Mouse (Mus musculus): ENCODE data around the gene Spata5. TPM values are rescaled to one million over a fixed set of nuclear protein-coding genes. Genes with fewer than 3 reads are reported as not detected.
A peak's percentile ranks its signal among the peaks of the same experiment; 100 is the strongest.

The Spata5 gene
- total RNA-seq (2015; ENCODE audit: low replicate concordance) = 4.2 and 14.4 TPM in 2 replicates
- total RNA-seq (2017; ENCODE audit: low replicate concordance) = 8.3 and 31.3 TPM in 2 replicates

- ATAC-seq (replicated peaks; ENCODE audit: low FRiP score, poor library complexity, severe bottlenecking) = peak; percentile 83
Measured at GRCm38 (mm10) chr3:37419458-37419991, at the start of gene Spata5. Gene Spata5 (plus strand): TSS chr3:37419896.

GRCm38 (mm10) chr3:37370407-37370806 lies 49.3 kb upstream of the Spata5 start:
- ATAC-seq (replicated peaks; ENCODE audit: low FRiP score, poor library complexity, severe bottlenecking) = no peak

- no peak for ATAC-seq (replicated peaks; ENCODE audit: low FRiP score, poor library complexity, severe bottlenecking)
Measured at GRCm38 (mm10) chr3:37373712-37374111, 46.0 kb upstream of the Spata5 start.

- ATAC-seq (replicated peaks; ENCODE audit: low FRiP score, poor library complexity, severe bottlenecking) = no peak
Measured at GRCm38 (mm10) chr3:37377926-37378325, 41.8 kb upstream of the Spata5 start.

GRCm38 (mm10) chr3:37378412-37378811 lies 41.3 kb upstream of the Spata5 start:
- ATAC-seq (replicated peaks; ENCODE audit: low FRiP score, poor library complexity, severe bottlenecking) = no peak

- ATAC-seq (replicated peaks; ENCODE audit: low FRiP score, poor library complexity, severe bottlenecking) = no peak
Measured at GRCm38 (mm10) chr3:37379201-37379600, 40.5 kb upstream of the Spata5 start.

- 0 out of 2 replicates have a peak, but pooled peaks have one; percentile 18 for ATAC-seq (replicated peaks; ENCODE audit: low FRiP score, poor library complexity, severe bottlenecking)
Measured at GRCm38 (mm10) chr3:37379930-37380881, 39.5 kb upstream of the Spata5 start.

- ATAC-seq (replicated peaks; ENCODE audit: low FRiP score, poor library complexity, severe bottlenecking) = no peak
Measured at GRCm38 (mm10) chr3:37381457-37381856, 38.2 kb upstream of the Spata5 start.

GRCm38 (mm10) chr3:37383096-37383765 lies 36.5 kb upstream of the Spata5 start:
- ATAC-seq (replicated peaks; ENCODE audit: low FRiP score, poor library complexity, severe bottlenecking) = no peak

- no peak for ATAC-seq (replicated peaks; ENCODE audit: low FRiP score, poor library complexity, severe bottlenecking)
Measured at GRCm38 (mm10) chr3:37387310-37387709, 32.4 kb upstream of the Spata5 start.

- ATAC-seq (replicated peaks; ENCODE audit: low FRiP score, poor library complexity, severe bottlenecking) = no peak
Measured at GRCm38 (mm10) chr3:37396930-37397608, 22.6 kb upstream of the Spata5 start.

- ATAC-seq (replicated peaks; ENCODE audit: low FRiP score, poor library complexity, severe bottlenecking) = no peak
Measured at GRCm38 (mm10) chr3:37397646-37398045, 22.1 kb upstream of the Spata5 start.

- ATAC-seq (replicated peaks; ENCODE audit: low FRiP score, poor library complexity, severe bottlenecking) = no peak
Measured at GRCm38 (mm10) chr3:37398661-37399395, 20.9 kb upstream of the Spata5 start.

GRCm38 (mm10) chr3:37401729-37402610 lies 17.7 kb upstream of the Spata5 start:
- ATAC-seq (replicated peaks; ENCODE audit: low FRiP score, poor library complexity, severe bottlenecking) = no peak

- no peak for ATAC-seq (replicated peaks; ENCODE audit: low FRiP score, poor library complexity, severe bottlenecking)
Measured at GRCm38 (mm10) chr3:37407598-37407997, 12.1 kb upstream of the Spata5 start.

GRCm38 (mm10) chr3:37413446-37413845 lies 6.2 kb upstream of the Spata5 start:
- ATAC-seq (replicated peaks; ENCODE audit: low FRiP score, poor library complexity, severe bottlenecking) = no peak

GRCm38 (mm10) chr3:37414413-37414960 lies 5.2 kb upstream of the Spata5 start:
- ATAC-seq (replicated peaks; ENCODE audit: low FRiP score, poor library complexity, severe bottlenecking) = no peak

GRCm38 (mm10) chr3:37418341-37418740 lies 1.4 kb upstream of the Spata5 start:
- no peak for ATAC-seq (replicated peaks; ENCODE audit: low FRiP score, poor library complexity, severe bottlenecking)
